Mouse (Mus musculus): ENCODE measurements around the gene Chaf1a.

Chaf1a gene

DNA sequence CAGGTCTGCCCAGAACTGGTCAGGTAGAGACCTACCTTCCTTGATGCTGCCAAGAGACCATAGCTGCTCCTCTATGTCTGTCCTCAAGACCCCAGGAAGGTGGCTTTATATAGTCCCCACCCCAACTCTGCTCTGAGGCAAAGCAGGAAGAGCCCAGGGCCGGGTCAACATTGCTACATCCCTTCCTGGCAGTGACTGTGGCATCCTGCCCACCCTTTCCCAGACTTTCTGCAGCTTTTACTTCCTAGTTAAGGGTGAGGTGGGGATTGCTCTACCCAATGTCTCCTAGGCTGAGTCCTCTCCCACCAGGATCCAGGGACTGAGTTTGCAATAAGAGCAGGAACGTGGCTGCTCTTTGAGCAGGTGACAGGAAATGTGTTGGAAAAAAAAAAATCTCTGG is 81.6 kb downstream of the Chaf1a start, which contains the start of gene Lrg1:
Gene Lrg1 (minus strand): TSS at position 176 of the 400 bp plus-strand sequence.
- WGBS, result 60% methylated on average over 2 of the region's 2 CpGs
